Mouse (Mus musculus): Measurements from ENCODE around the gene Proca1.

Gene Proca1

GRCm38 (mm10) chr11:78193113-78193512, at the start of gene Proca1:
Gene Proca1 (plus strand): TSS chr11:78193392.
- DNase-seq: no peak

DNA sequence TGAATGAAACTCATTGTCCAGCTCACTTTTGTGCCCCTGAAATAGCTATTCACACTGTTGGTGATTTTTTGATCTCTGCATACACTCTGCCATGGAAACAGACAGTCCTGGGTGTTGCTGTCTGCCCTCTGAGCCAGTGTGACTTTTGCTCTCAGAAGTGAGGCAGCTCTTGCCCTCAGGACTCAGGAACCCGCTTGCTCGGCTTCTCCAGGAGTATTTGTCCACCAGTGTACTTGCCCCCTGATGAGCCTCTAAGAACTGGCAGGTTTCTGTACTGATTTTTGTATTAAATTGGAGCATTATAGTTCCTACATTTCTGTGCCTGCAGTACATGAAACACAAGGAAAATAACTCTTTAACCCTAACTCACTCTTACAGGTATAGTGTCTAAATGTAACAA, 49.7 kb upstream of the Proca1 start:
- no peak for DNase-seq

DNA sequence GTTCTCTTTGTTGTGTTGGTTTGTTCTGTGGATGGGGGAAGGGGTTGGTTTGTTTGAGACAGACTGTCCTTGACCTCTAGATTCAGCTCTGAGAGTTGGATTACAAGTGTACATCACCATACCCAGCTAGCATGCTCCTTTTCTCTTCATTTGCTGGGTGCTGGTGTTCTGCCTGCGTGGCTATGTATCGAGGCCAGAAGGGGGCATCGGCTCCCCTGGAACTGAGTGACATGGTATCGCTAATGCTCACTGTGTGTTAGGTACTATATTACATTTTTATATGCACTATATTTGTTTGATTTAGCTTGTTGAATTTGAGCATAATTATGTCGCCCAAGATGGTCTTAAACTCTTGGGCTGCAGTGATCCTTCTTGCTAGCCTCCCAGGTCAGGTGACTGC, 47.0 kb upstream of the Proca1 start:
- DNase-seq: no peak

DNA sequence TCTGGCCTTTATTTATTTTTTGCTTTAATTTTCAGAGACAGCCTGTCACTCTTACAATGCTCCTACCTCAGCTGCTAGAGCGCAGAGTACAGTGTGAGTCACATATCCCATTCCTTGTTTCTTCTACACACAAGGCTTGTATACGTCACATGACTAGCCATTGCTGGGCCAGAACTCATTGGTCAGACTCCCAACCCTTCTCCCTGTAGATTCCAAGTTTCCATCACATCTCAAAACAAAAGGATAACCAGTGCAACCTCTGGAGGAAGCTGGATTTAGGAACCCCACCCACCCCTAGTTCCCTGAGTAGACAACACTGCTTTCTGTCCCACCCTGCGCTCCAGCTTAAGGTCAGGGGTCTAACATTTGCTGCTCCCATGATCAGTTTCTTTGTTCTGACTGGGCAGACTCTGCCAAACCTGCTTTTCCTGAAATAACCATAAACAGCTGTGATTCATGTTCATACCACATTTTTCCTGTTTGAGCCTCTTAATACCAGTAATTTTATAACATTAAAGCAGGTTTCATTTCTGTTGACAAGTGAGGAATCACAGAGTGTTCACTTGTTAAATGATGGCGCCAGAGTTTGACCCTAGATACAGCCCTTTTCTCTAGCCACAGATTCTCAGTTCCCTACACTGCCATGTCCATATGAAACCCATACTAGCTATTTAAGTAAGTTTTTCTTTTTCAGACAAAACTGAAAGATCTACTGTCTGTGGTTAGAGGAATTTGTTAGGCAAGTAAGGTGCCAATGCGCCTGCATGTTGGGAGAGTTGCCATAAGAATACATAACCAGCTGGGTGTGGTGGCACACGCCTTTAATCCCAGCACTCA, 46.3 kb upstream of the Proca1 start:
- no peak for DNase-seq

GRCm38 (mm10) chr11:78151161-78151560, 42.0 kb upstream of the Proca1 start:
- DNase-seq: peak; percentile 45 to 48

GRCm38 (mm10) chr11:78152299-78153231, 40.6 kb upstream of the Proca1 start:
- peak; percentile 94 to 96 for DNase-seq

DNA sequence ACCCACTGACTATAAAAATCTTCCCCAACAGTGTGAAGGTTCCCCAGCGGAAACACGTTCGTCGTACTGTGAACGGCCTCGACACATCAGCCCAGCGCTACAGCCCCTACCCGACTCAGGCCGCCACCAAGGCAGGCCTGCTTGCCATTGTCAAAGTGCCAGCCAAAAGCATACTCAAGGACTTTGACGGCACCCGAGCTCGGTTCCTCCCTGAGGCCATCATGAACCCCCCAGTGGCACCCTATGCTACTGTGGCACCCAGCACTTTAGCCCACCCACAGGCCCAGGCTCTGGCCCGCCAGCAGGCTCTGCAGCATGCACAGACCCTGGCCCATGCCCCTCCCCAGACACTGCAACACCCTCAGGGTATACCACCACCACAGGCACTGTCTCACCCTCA, 39.4 kb upstream of the Proca1 start:
- peak; percentile 40 to 50 for DNase-seq

DNA sequence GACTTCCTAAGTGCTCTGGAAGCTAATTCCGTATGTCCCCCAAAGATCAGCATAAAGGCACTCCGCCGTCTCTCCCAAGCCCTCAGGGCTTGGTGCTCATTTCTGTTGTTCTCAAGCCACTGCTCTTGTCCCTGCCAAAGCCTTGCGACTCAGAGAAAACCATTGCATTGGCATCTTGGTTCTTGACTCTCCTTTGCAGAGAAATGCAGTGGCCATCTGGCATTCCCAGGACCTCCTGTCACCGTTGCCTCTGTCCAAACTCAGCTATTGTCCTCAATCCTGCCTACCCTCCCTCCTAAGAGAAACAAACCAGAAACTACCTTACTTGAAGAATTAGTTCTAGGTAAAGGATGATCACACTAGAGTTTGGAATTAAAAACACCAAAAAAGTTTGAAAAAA, 37.5 kb upstream of the Proca1 start:
- DNase-seq: peak in 1 of 2 experiments; percentile 47

- no peak for DNase-seq
Observed at GRCm38 (mm10) chr11:78156156-78156699, 37.0 kb upstream of the Proca1 start.

DNA sequence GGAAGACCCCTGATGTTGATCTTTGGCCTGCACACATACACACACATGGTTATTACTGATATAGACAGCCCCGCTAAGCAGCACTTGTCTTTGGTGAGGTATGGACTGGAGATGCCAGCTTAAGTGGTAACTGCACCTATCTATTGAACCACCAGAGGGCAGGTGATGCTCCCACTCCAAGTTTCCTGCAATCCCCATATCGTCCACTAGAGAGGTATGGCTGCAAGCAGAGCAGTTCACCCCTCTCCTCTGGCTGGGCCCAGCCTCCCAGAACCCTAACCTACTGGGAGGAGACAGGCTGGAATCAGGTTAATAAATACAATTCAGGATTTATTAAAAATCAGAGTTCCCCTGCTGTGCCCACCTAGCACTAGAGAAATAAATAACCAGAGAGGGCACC, 34.1 kb upstream of the Proca1 start:
- DNase-seq: peak; percentile 90 to 94

GRCm38 (mm10) chr11:78159557-78159956, 33.6 kb upstream of the Proca1 start:
- no peak for DNase-seq

DNA sequence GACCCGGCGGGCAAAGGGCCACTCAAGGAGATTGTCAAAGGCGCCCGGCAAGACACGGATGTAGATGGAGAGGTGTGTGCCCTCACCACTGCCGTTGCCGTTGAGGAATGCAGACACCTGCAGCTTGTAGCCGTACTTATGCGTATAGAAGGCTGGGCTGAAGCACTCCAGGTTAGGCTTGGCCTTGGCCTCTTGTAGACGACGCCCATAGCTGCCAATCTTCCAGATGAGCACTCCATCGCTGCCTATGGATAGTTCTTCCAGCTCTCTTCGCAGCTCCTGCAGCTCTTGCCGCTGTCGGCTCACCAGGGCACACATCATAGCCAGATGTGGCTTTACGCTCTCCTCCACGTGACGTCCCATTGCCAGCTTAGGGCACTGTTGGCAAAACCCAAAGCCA, 33.0 kb upstream of the Proca1 start:
- no peak for DNase-seq

GRCm38 (mm10) chr11:78160675-78161074, 32.5 kb upstream of the Proca1 start:
- DNase-seq: no peak

DNA sequence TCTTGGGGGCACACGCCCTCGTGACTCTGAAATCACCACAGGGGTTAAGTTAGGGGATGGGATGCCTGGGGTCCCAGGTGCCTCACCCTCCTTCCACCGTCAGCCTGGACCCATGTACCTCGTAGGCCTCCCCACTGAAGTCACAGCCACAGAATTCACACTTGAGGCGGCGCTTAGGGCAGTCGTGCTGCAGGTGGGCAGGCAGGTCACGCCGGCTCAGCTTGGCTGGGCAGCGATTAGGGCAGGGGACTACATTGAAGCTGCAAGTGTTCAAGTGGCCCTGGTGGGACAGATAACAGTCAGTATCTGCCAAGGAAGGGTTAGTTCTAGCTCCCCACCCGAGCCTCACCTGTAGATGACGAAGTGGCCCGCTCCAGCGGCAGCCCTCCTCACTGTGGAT, 32.0 kb upstream of the Proca1 start:
- no peak for DNase-seq

- peak; percentile 65 to 78 for DNase-seq
Observed at GRCm38 (mm10) chr11:78161968-78162367, 31.2 kb upstream of the Proca1 start.

DNA sequence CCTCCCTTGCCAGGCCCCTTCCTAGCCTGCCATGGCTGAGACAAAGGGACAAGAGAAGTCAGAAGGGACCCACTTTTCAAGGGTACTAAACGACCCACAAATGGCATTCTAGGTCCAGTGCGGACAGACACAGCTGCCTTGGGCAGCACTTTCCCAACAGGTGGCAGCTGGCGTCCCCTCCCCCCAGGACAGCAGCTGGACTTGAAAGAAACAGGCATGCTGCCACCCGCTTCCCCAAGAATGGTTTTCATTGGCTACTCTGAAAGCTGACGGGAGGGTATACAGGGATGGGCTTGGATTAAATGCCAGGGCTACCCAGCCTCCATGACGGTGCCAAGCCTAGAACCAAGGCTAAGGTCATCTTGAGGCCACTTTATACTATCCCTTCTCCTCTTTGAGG, 30.7 kb upstream of the Proca1 start:
- DNase-seq: peak; percentile 81 to 85

DNA sequence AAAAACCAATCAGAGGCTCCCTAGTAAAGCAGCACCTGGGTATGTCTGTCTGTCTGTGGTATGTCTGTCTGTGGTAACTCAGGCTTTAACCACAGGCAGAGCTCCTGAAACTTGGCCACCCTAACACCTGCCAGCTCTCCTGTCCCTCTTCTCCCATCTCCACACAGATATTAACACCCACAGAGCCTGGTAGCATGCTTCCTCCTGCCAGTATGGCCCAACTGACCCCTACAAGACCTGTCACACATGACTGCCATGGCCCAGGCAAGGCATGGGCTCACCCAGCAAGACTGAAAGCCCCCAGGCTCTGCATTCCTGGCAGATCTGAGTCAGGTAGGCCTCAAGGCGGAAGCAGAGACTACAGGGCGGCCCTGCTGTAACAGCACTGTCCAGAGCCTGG, 30.1 kb upstream of the Proca1 start:
- DNase-seq: no peak

DNA sequence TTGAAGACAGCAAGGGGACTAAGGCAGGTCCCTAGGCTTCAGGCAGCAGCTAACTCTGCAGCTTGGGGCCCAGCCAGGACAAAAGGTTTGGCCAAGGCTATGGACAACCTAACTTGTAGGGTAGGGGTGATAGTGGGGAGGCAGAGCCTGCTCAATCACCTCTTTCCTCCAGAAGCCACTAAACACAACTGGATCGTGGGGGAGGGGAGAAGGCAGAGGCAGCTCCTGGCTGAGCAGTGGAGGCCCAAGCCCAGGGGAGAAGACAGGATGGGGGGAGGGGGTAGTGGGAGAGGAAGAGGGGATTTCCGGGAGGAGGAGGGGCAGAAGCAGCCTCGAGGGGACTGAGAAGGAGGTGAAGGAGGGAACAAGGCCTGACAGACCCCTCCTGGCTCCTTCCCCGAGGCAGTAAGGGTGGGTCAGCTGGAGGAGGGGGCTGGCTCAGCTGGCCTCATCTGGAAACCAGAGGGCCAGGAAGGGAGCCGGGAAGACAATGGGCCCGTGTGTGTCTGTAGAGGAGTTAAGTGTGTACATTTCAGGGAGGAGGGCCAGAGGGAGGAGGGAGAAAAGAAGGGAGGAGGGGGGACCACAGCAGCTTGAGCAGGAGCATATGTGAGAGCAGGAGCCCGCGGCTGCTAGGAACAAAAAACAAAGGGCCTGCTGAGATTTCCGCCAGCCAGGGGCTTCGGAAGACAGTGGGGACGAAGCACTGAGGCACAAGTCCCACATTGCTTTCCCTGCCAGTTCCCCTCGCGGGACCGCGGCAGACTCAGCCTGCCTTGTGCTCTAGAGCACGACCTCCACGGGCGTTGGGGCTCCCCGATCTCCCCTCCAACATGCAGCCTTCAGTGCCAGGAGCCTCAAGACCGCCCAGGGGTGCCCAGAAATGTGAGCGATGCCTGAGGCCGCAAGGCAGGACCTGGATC, 29.2 kb upstream of the Proca1 start:
- peak; percentile 63 to 70 for DNase-seq

DNA sequence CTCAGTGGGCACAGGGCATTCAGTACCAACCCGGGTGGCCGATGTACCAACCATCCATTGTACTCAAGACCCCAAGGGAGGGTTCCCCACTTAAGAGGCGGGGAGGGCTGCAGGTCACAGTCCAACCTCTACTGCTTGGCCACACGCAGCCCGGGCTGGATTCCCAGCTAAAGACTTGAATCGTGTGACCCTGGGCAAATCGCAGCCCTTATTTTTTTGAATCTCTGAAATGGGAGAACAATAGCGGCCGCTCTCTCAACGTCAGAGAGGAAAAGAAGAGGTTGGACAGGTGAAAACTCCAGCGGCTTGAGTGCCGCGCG, 28.6 kb upstream of the Proca1 start:
- DNase-seq: no peak

GRCm38 (mm10) chr11:78164924-78165760, 28.1 kb upstream of the Proca1 start, which contains the start of gene Traf4:
Gene Traf4 (minus strand): TSS chr11:78165589.
- peak; percentile 90 to 94 for DNase-seq

DNA sequence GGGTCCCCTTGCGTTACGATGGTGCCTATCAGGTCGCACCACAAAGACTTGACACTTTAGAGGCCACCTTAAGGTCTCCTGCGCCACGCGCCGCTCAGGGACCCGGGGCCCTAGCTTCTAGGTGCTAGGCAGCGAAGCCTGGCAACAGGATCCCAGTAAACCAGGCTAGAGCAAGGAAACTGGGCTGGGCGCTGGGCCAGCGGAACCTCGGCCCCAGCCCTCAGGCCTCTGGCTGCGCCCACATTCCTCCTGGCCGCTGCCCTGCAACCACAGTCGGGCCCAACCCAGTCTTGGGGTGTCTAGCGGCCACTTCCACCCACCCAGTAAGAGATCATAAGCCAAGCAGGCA, 27.5 kb upstream of the Proca1 start:
- DNase-seq: peak in 1 of 2 experiments; percentile 69

DNA sequence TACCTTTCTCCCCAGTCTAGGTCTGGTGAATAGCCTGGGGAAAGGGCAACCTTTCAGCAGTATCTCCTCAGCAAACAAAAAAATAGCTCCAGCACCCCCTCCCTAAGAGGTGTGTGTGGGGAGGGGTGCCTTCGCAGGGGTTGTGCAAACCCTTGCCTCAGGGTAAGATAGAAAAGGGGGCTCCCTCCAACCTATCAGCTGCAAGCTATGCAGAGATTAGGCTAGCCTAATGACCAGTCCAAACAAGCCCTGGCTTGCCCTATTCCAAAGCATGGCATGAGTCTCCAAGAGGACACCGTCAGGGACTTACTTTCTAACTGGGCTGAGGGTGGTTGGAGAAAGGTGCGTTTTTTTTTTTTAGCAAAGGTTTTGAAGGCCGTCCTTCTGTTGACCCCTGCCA, 27.0 kb upstream of the Proca1 start:
- DNase-seq: no peak
